Comparison of ENCODE assay signal across 10 mouse cellular contexts in the genomic region with DNA sequence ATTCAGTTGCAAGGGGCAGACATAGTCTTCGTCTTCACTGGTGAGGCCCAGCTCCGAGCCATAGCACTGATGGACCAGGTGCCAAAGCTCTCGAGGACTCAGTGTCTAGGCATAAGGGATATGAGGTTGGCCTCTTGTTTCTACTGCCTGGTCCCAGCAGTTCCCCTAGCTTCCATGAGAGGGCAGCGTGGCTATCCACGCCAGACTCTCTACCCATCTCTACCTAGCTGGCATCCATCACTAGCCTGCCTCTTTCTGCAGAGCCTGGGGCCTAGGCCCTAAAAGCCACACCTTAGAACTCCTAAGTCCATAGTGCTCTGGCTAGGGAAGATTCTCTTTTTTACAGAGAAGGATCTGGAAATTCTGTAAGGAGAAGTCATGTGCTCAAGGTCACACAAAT. TPM values are rescaled to one million over a fixed set of nuclear protein-coding genes. Genes with fewer than 3 reads are reported as not detected.
DNase-seq lines count a peak whose midpoint lies in the region; ATAC-seq and TF ChIP-seq lines count a peak whose summit lies in the region.
"Had no signal": no experiment of that assay in that cellular context is flagged by ENCODE, and none has a peak within 500 bp of the region (broad histone marks: within the 10 kb centered on the region; RNA-seq: fewer than 3 reads in every experiment).

No protein-coding gene starts in this region.

- DNase-seq in right cerebral cortex, postnatal 14 days = peak; percentile 64
- DNase-seq in right cerebral cortex, adult 2 months (ENCODE audit: low spot score in 2 of 2) = no peak
- no peak for DNase-seq in intestine, embryonic 14.5 days (ENCODE audit: low spot score)
- peak; percentile 59 to 65 for DNase-seq in lung, adult 18-20 months
- DNase-seq in MN1 (ENCODE audit: low spot score) = no peak

- no peaks in the 10 kb centered on the region for H3K9me3 ChIP-seq in forebrain, embryonic 16.5 days (ENCODE audit: control insufficient read depth, low read length)
- no peaks in the 10 kb centered on the region for H3K9me3 ChIP-seq in intestine, embryonic 14.5 days (ENCODE audit: control insufficient read depth, low read length)
- H3K9me3 ChIP-seq in neural tube, embryonic 14.5 days (ENCODE audit: control insufficient read depth, low read length) = no peaks in the 10 kb centered on the region
- H3K9me3 ChIP-seq: embryonic facial prominence, embryonic 13.5 days; lung, embryonic 15.5 days had no signal

- no peak overlapping the region for H3K4me3 ChIP-seq in bone marrow, adult 2 months (replicated peaks; ENCODE audit: control insufficient read depth, low read depth, low read length)
- no peak overlapping the region for H3K4me3 ChIP-seq in forebrain, embryonic 16.5 days (replicated peaks; ENCODE audit: low read length)
- no peak overlapping the region for H3K4me3 ChIP-seq in intestine, embryonic 14.5 days (ENCODE audit: low read depth, low read length)
- no peak overlapping the region for H3K4me3 ChIP-seq in neural tube, embryonic 14.5 days (ENCODE audit: low read depth, low read length)
- H3K4me3 ChIP-seq: embryonic facial prominence, embryonic 13.5 days; lung, embryonic 15.5 days had no signal

- peaks cover 82% of the 10 kb centered on the region for H3K36me3 ChIP-seq in forebrain, embryonic 16.5 days (ENCODE audit: control insufficient read depth, insufficient read depth)
- H3K36me3 ChIP-seq in intestine, embryonic 14.5 days (ENCODE audit: control insufficient read depth, insufficient read depth, low read length) = peaks cover 92% of the 10 kb centered on the region
- peaks cover 85% of the 10 kb centered on the region for H3K36me3 ChIP-seq in neural tube, embryonic 14.5 days (ENCODE audit: control insufficient read depth, insufficient read depth, low read length)

- H3K4me2 ChIP-seq in forebrain, embryonic 16.5 days (ENCODE audit: low read length) = no peak overlapping the region
- H3K4me2 ChIP-seq in intestine, embryonic 14.5 days (ENCODE audit: low read length) = no peak overlapping the region
- no peak overlapping the region for H3K4me2 ChIP-seq in neural tube, embryonic 14.5 days (ENCODE audit: low read depth, low read length)
- H3K4me2 ChIP-seq: embryonic facial prominence, embryonic 13.5 days; lung, embryonic 15.5 days had no signal

- no peak overlapping the region for H3K27ac ChIP-seq in bone marrow, adult 2 months (ENCODE audit: control insufficient read depth, insufficient read depth, low read depth, low read length, poor library complexity)
- H3K27ac ChIP-seq in forebrain, embryonic 16.5 days (ENCODE audit: low read length) = no peak overlapping the region
- H3K27ac ChIP-seq in intestine, embryonic 14.5 days (ENCODE audit: low read depth) = no peak overlapping the region
- H3K27ac ChIP-seq in neural tube, embryonic 14.5 days (ENCODE audit: low read depth, low read length) = no peak overlapping the region
- H3K27ac ChIP-seq: embryonic facial prominence, embryonic 13.5 days; lung, embryonic 15.5 days had no signal

- H3K9ac ChIP-seq in forebrain, embryonic 16.5 days (replicated peaks; ENCODE audit: low read depth, low read length) = no peak overlapping the region
- H3K9ac ChIP-seq in intestine, embryonic 14.5 days (ENCODE audit: low read length) = no peak overlapping the region
- no peak overlapping the region for H3K9ac ChIP-seq in neural tube, embryonic 14.5 days (replicated peaks; ENCODE audit: low read depth, low read length)
- H3K9ac ChIP-seq: embryonic facial prominence, embryonic 13.5 days; lung, embryonic 15.5 days had no signal

- peak; percentile 37; the same call in 1 of the 2 replicates for ATAC-seq in forebrain, embryonic 16.5 days
- peak; percentile 58; the same call in 1 of the 2 replicates for ATAC-seq in intestine, embryonic 14.5 days (replicated peaks; ENCODE audit: low FRiP score, low TSS enrichment, low read depth)
- ATAC-seq in neural tube, embryonic 14.5 days (ENCODE audit: low read depth) = peak; percentile 38; the same call in 1 of the 2 replicates

- 61% methylated on average over 5 of the region's 5 CpGs for WGBS in bone marrow, adult 2 months
- WGBS in forebrain, embryonic 16.5 days = 61% methylated on average over 5 of the region's 5 CpGs
- 63% methylated on average over 5 of the region's 5 CpGs for WGBS in intestine, embryonic 14.5 days
- WGBS in neural tube, embryonic 14.5 days = 77% methylated on average over 5 of the region's 5 CpGs

- H3K4me1 ChIP-seq in bone marrow, adult 2 months (ENCODE audit: control insufficient read depth, insufficient read depth, low read length) = no peaks in the 10 kb centered on the region; the same call in 1 of the 2 replicates
- H3K4me1 ChIP-seq in forebrain, embryonic 16.5 days (replicated peaks; ENCODE audit: control insufficient read depth, insufficient read depth, low read length) = no peaks in the 10 kb centered on the region
- H3K4me1 ChIP-seq in intestine, embryonic 14.5 days (replicated peaks; ENCODE audit: control insufficient read depth, insufficient read depth, low read length) = no peaks in the 10 kb centered on the region
- no peaks in the 10 kb centered on the region for H3K4me1 ChIP-seq in neural tube, embryonic 14.5 days (ENCODE audit: control insufficient read depth, insufficient read depth, low read length)
- H3K4me1 ChIP-seq: embryonic facial prominence, embryonic 13.5 days; lung, embryonic 15.5 days had no signal

- TF ChIP-seq POLR2A in bone marrow, adult 2 months (IDR thresholded peaks at IDR 0.05; ENCODE audit: borderline replicate concordance, control insufficient read depth, low read depth, low read length) = no peak

- peak; percentile 94 for TF ChIP-seq CTCF in bone marrow, adult 2 months (IDR thresholded peaks at IDR 0.05; ENCODE audit: control insufficient read depth, insufficient read depth, low read length)

- no peaks in the 10 kb centered on the region for H3K27me3 ChIP-seq in forebrain, embryonic 16.5 days (replicated peaks; ENCODE audit: control insufficient read depth, insufficient read depth, low read length)
- H3K27me3 ChIP-seq in intestine, embryonic 14.5 days (replicated peaks; ENCODE audit: control insufficient read depth, insufficient read depth, low read length) = no peaks in the 10 kb centered on the region
- no peaks in the 10 kb centered on the region for H3K27me3 ChIP-seq in neural tube, embryonic 14.5 days (ENCODE audit: control insufficient read depth, insufficient read depth, low read length)
- H3K27me3 ChIP-seq: embryonic facial prominence, embryonic 13.5 days; lung, embryonic 15.5 days had no signal

RNA-seq across cellular contexts. Expression of gene Scn1b, which starts 13.0 kb away (rescaled TPM):
- 4.3 and 6.2 TPM in 2 replicates for polyA plus RNA-seq in bone marrow, adult 2 months (2011; ENCODE audit: insufficient read depth, insufficient read length, low replicate concordance, missing spikeins)
- polyA plus RNA-seq in forebrain, embryonic 16.5 days (2015; fragmentation: Nextera tagmentation; extraction: Ambion mirVana) = 4.1 and 5.3 TPM in 2 replicates
- 0.99 and 2.4 TPM in 2 replicates for polyA plus RNA-seq in intestine, embryonic 14.5 days (2014; fragmentation: Nextera tagmentation; extraction: Ambion mirVana)
- polyA plus RNA-seq in neural tube, embryonic 14.5 days (2014; fragmentation: Nextera tagmentation; extraction: Ambion mirVana) = 12.0 and 17.6 TPM in 2 replicates

RNA-seq across cellular contexts. Expression of gene Gramd1a, which starts 15.9 kb away (rescaled TPM):
- 73.7 and 144 TPM in 2 replicates for polyA plus RNA-seq in bone marrow, adult 2 months (2011; ENCODE audit: insufficient read depth, insufficient read length, low replicate concordance, missing spikeins)
- 261 and 277 TPM in 2 replicates for polyA plus RNA-seq in forebrain, embryonic 16.5 days (2015; fragmentation: Nextera tagmentation; extraction: Ambion mirVana)
- 54.2 and 66.2 TPM in 2 replicates for polyA plus RNA-seq in intestine, embryonic 14.5 days (2014; fragmentation: Nextera tagmentation; extraction: Ambion mirVana)
- 180 and 208 TPM in 2 replicates for polyA plus RNA-seq in neural tube, embryonic 14.5 days (2014; fragmentation: Nextera tagmentation; extraction: Ambion mirVana)

RNA-seq across cellular contexts. Expression of gene Hpn, which starts 24.7 kb away (rescaled TPM):
- 38.2 and 59.6 TPM in 2 replicates for polyA plus RNA-seq in bone marrow, adult 2 months (2011; ENCODE audit: insufficient read depth, insufficient read length, low replicate concordance, missing spikeins)
- polyA plus RNA-seq in forebrain, embryonic 16.5 days (2015; fragmentation: Nextera tagmentation; extraction: Ambion mirVana) = 0.88 TPM in 1 of 2 replicates, not detected in the other
- 23.5 and 29.0 TPM in 2 replicates for polyA plus RNA-seq in intestine, embryonic 14.5 days (2014; fragmentation: Nextera tagmentation; extraction: Ambion mirVana)
- 0.67 TPM in 1 of 2 replicates, not detected in the other for polyA plus RNA-seq in neural tube, embryonic 14.5 days (2014; fragmentation: Nextera tagmentation; extraction: Ambion mirVana)

Comparison
In these comparisons a context has a peak if more than half of its experiments do, and no peak if none do; other contexts are left out.
1. DNase-seq: peak in right cerebral cortex, postnatal 14 days (single experiment) and lung, adult 18-20 months (2 of 2); none in right cerebral cortex, adult 2 months (0 of 2), intestine, embryonic 14.5 days (single experiment) and MN1 (single experiment).
2. RNA of gene Hpn, which starts 24.7 kb away (polyA plus RNA-seq): 38.2 to 59.6 TPM in bone marrow, adult 2 months and 23.5 to 29.0 TPM in intestine, embryonic 14.5 days; 0.67 TPM in neural tube, embryonic 14.5 days and 0.88 TPM in forebrain, embryonic 16.5 days; every median in the first group is over 10 times any median in the second.
3. Peak in every context shown above with its lines, with median percentiles within 50 percentile points of each other: ATAC-seq.